Mouse (Mus musculus) cerebellum, adult (tissue): ENCODE measurements around the gene Zfp692.

Source experiments
- ATAC-seq: cut with Nextera tagmentation; 2 replicates; pipeline ENCODE4 v1.9.2; 2017; ENCODE audit warnings: mild to moderate bottlenecking, moderate library complexity, mixed read lengths; ENCODE audit not compliant: insufficient number of reproducible peaks, low FRiP score, low TSS enrichment

Zfp692 gene

GRCm38 (mm10) chr11:58307411-58308080 lies 677 bp downstream of the Zfp692 start:
- peak; percentile 47 for ATAC-seq

- no peak for ATAC-seq
Observed at GRCm38 (mm10) chr11:58308661-58309060, 1.8 kb downstream of the Zfp692 start.

GRCm38 (mm10) chr11:58314069-58314468 lies 7.2 kb downstream of the Zfp692 start:
- no peak for ATAC-seq

GRCm38 (mm10) chr11:58315536-58316168 lies 8.8 kb downstream of the Zfp692 start:
- ATAC-seq: no peak

GRCm38 (mm10) chr11:58316344-58316743 lies 9.5 kb downstream of the Zfp692 start:
- ATAC-seq: no peak

- no peak for ATAC-seq
Observed at GRCm38 (mm10) chr11:58316768-58317390, 10.0 kb downstream of the Zfp692 start.

GRCm38 (mm10) chr11:58322824-58323569 lies 16.1 kb downstream of the Zfp692 start:
- peak; percentile 96 for ATAC-seq

GRCm38 (mm10) chr11:58323570-58324340 lies 16.9 kb downstream of the Zfp692 start:
- ATAC-seq: no peak

GRCm38 (mm10) chr11:58324614-58325229 lies 17.9 kb downstream of the Zfp692 start:
- no peak for ATAC-seq

- no peak for ATAC-seq
Observed at GRCm38 (mm10) chr11:58326781-58327180, 19.9 kb downstream of the Zfp692 start.

- ATAC-seq: peak; percentile 16; the same call in 1 of the 2 replicates
Observed at GRCm38 (mm10) chr11:58329906-58330275, 23.0 kb downstream of the Zfp692 start.

- peak; percentile 92 for ATAC-seq
Observed at GRCm38 (mm10) chr11:58330276-58331148, 23.6 kb downstream of the Zfp692 start, which contains the start of the genes Zfp672 and Sh3bp5l. Zfp672 (minus strand) TSS chr11:58330339. Sh3bp5l (plus strand) TSS chr11:58330724.

- 0 out of 2 replicates have a peak, but pooled peaks have one; percentile 14 for ATAC-seq
Observed at GRCm38 (mm10) chr11:58331149-58331495, 24.3 kb downstream of the Zfp692 start.

GRCm38 (mm10) chr11:58331546-58331945 lies 24.7 kb downstream of the Zfp692 start:
- no peak for ATAC-seq

- ATAC-seq: no peak
Observed at GRCm38 (mm10) chr11:58334746-58335145, 27.9 kb downstream of the Zfp692 start.

- no peak for ATAC-seq
Observed at GRCm38 (mm10) chr11:58346745-58347144, 39.9 kb downstream of the Zfp692 start.

GRCm38 (mm10) chr11:58350628-58351027 lies 43.8 kb downstream of the Zfp692 start:
- no peak for ATAC-seq

GRCm38 (mm10) chr11:58351179-58351578 lies 44.3 kb downstream of the Zfp692 start:
- no peak for ATAC-seq
